Mouse (Mus musculus) olfactory bulb, adult 2 months (tissue): ENCODE measurements around the gene Plbd1. TPM values are rescaled to one million over a fixed set of nuclear protein-coding genes. Genes with fewer than 3 reads are reported as not detected.

Experiments
- H3K27ac ChIP-seq: fragments of 200-500 bp; 2 replicates; pipeline ENCODE4 v1.5.1; 2012; ENCODE audit warnings: low read depth, low read length; ENCODE audit not compliant: insufficient read depth
- H3K4me1 ChIP-seq: fragments of 200-500 bp; 2 replicates; pipeline ENCODE4 v1.6.1; 2012; ENCODE audit warnings: low read length; ENCODE audit not compliant: control insufficient read depth, insufficient read depth
- H3K4me3 ChIP-seq: fragments of 200-500 bp; 2 replicates; pipeline ENCODE4 v1.5.1; 2012; ENCODE audit warnings: mild to moderate bottlenecking, low read depth, low read length, moderate library complexity; ENCODE audit not compliant: insufficient read depth
- CTCF ChIP-seq: fragments of 200-500 bp; IDR thresholded peaks from 2 replicates; pipeline ENCODE4 v1.5.1; 2012; ENCODE audit warnings: low read depth, mild to moderate bottlenecking, low read length, moderate library complexity; ENCODE audit not compliant: insufficient read depth
- POLR2A ChIP-seq: fragments of 200-500 bp; IDR thresholded peaks from 2 replicates; pipeline ENCODE4 v1.6.1; 2012; ENCODE audit warnings: mild to moderate bottlenecking, low read depth, low read length, moderate library complexity; ENCODE audit not compliant: insufficient read depth
- WGBS: fragments of 180-500 bp; shearing (Covaris S2); methylation state at CpG from one replicate; pipeline ENCODE4 v1.1.7; 2018; 5-methylcytosine and 5-hydroxymethylcytosine counted together
- polyA plus RNA-seq: library from polyadenylated mRNA; stranded (reverse); fragments of >200 nt; gene quantifications from 2 replicates; pipeline ENCODE4 v1.2.4, GENCODE M21; 2012; ENCODE audit warnings: low replicate concordance; ENCODE audit not compliant: missing spikeins, insufficient read depth, insufficient read length

Gene Plbd1
- polyA plus RNA-seq, 1 experiment: not detected

DNA sequence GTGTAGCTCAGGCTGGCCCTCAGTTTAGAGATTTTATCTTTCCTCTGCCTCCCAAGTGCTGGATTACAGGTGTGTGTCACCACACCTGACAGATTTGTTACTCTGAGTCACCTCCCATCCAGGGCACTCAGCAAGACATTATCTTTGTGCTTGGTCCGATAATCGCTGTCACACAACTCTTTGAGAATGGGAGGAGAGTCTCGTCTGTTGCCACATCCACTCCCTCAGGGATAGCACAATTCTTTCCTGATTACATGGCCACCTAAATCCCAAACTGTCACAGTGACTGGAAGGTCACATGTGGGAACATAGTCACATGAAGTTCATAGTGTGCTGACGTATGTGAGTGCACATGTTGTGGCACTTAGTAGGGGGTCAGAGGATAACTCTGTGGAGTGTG, 3.4 kb downstream of the Plbd1 start:
- H3K27ac ChIP-seq: no peak overlapping the region
- peaks cover 8% of the 10 kb centered on the region for H3K4me1 ChIP-seq
- WGBS: 94% methylated on average over 4 of the region's 4 CpGs
- H3K4me3 ChIP-seq: no peak overlapping the region
- TF ChIP-seq CTCF: no peak
- TF ChIP-seq POLR2A: no peak

DNA sequence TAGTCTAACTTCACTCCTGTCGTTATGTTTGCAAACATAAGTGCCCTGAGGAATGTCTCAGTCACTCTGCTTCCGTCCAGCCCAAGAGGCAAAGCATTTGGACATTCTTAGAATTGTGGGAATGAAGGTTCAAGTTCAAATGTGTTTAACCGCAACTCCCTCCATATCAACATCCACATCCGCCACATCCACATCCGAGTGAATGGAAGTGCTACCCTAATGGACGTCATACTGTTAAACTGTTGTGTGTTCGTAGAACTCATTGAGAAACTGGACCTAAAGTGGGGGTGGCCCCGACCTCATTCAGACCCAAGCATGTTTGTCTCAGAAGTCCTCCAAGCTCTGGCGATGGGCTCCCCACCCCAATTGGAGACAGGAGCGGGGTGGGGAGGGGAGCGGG, 5.9 kb downstream of the Plbd1 start:
- Histone ChIP-seq H3K4me1 (no peaks in the 10 kb centered on the region), H3K27ac (no peak overlapping the region), H3K4me3 (no peak overlapping the region)
- TF ChIP-seq POLR2A (no peak), CTCF (no peak)
- WGBS: 75% methylated on average over 11 of the region's 11 CpGs

DNA sequence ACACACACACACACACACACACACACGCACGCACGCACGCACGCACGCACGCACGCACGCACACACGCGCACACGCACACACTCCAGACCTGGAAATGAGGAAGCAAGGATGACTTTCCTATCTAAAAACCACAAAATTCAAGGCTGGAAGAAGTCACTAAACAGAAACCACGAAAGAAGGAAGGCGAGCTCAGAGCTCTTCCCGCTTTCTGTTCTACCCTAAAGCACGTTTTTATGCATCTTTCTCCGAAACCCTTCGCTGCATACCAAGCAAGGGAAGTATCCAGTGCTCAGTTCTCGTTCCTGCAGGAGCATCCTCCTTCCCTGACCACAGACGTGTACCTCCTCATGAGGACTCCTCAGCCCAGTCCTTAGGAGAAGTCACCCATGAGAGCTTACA, 7.3 kb downstream of the Plbd1 start:
- TF ChIP-seq POLR2A (no peak), CTCF (no peak)
- 96% methylated on average over 20 of the region's 20 CpGs for WGBS
- H3K4me1 ChIP-seq: no peaks in the 10 kb centered on the region
- no peak overlapping the region for H3K4me3 ChIP-seq
- H3K27ac ChIP-seq: no peak overlapping the region

DNA sequence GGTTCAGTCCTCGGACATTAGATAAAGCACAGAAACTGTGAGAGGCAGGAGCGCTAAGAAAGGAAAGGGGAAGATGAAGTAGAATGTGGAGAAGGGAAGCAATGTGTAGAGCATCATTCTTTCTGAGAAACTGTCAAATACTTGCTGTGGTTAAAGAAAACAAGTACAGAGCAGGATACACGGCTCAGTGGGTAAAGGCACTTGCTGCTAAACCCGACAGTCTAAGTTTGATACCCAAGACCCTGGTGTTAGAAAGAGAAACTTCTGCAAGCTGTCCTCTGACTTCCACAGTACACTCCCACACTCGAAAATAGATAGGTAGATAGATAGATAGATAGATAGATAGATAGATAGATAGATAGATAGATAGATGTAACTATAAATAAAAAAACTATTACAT, 8.4 kb downstream of the Plbd1 start:
- TF ChIP-seq CTCF: no peak
- no peak for TF ChIP-seq POLR2A
- 74% methylated on average over 5 of the region's 5 CpGs for WGBS

DNA sequence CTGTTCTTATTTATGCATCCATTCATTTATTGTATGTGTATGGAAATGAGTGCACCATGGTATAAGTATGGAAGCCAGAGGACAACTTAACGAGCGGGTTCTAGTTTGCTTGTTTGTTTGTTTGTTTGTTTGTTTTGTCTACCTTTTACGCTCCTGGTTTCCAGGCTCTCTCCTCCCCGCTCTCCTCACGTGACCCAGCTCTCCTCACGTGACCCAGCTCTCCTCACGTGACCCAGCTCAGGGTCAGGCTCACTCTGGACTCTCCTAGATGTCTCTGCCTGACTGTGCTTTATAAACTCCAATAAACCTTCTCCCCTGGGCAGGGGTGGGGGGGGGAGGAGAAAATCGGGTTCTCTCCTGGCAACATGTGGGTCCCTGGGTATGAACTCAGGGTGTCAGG, 11.1 kb downstream of the Plbd1 start:
- H3K27ac ChIP-seq: no peak overlapping the region
- TF ChIP-seq CTCF: no peak
- no peak for TF ChIP-seq POLR2A
- 85% methylated on average over 8 of the region's 8 CpGs for WGBS
- H3K4me1 ChIP-seq: peaks cover 5% of the 10 kb centered on the region
- no peak overlapping the region for H3K4me3 ChIP-seq

More for the DNA sequence above, 8.4 kb downstream of the Plbd1 start:
- no peaks in the 10 kb centered on the region for H3K4me1 ChIP-seq
- H3K4me3 ChIP-seq: no peak overlapping the region
- no peak overlapping the region for H3K27ac ChIP-seq

DNA sequence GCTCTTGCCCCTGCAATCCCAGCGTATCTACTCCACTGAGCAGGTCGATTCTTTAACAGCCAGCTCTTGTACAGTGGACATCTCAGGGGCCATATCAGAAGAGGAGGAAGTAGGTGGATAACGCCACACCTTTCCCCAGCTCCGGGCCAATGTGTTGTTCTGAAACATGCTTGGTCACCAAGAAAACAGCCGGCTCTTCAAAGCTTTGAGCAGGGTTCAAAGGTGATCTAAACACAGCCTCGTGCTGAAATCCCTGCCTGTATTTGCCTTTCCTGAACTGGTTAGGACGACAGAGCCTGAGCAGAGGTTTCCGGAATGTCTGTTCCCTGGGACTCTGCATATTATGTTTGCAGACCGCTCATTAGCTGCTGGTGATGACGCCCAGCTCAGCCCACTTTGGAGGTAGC, 14.3 kb downstream of the Plbd1 start:
- no peak overlapping the region for H3K4me3 ChIP-seq
- H3K27ac ChIP-seq: no peak overlapping the region
- H3K4me1 ChIP-seq: peaks cover 5% of the 10 kb centered on the region
- TF ChIP-seq CTCF (no peak), POLR2A (no peak)
- WGBS: 83% methylated on average over 10 of the region's 10 CpGs

DNA sequence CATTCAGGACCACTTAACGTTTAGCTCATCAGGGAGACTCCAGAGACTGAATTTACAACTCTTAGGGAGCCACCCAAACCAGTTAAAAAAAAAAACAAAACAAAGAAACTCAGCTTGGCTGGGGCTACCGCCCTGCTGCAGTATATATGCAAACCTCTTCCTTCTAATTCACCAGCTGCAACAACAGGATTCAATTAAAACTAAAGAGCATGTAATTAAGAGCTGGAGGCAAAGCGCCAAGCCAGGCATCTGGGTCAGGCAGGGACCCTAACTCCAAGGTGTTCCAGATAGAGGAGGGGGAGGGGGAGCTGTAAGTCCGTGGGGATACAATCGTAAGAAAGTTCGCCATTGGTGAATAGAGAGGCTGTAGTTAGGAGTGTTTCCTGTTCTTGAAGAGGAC, 15.5 kb downstream of the Plbd1 start:
- H3K27ac ChIP-seq: no peak overlapping the region
- TF ChIP-seq CTCF (no peak), POLR2A (no peak)
- 14% methylated on average over 6 of the region's 6 CpGs for WGBS
- no peak overlapping the region for H3K4me3 ChIP-seq
- H3K4me1 ChIP-seq: peaks cover 5% of the 10 kb centered on the region

DNA sequence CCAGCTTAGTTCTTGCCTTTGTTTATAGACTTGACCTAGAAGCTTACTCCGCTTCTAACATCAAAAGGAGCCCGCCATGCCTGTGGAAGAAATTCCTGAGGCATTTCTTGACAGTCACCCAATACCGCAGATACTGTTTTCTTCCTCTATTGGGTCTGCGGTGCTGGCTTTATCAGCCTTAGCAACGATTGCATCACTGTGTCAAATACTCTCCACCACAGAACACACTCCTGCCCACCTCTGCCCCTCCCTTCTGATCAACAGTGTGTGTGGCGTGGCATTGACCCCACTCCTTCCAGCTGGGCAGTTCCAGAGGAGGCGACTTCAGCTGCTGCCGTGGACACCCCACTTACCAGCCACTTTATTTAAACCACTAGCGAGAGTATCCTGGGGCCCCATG, 16.0 kb downstream of the Plbd1 start:
- H3K4me3 ChIP-seq: no peak overlapping the region
- no peak overlapping the region for H3K27ac ChIP-seq
- peaks cover 5% of the 10 kb centered on the region for H3K4me1 ChIP-seq
- TF ChIP-seq POLR2A (no peak), CTCF (no peak)
- 31% methylated on average over 9 of the region's 9 CpGs for WGBS

DNA sequence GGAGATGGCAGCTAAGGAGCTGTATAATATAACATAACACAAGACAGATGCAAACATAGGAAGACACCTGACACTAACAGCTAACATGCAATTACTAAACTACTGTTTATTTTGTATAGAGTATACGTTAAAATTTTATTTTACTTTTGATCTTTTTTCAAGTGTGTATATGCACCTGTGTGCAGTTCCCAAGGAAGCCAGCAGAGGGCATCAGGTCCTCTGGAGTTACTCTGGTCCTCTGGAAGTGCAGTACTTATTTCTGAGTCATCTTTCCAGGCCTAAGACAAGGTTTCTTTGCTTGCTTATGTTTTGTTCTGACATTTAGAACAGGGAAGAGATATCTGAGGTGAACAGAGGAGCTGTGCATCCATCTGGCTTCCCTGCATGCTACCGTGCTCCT, 17.6 kb downstream of the Plbd1 start:
- Histone ChIP-seq H3K4me3 (no peak overlapping the region), H3K4me1 (peaks cover 5% of the 10 kb centered on the region), H3K27ac (no peak overlapping the region)
- WGBS: 91% methylated on average over 2 of the region's 2 CpGs
- TF ChIP-seq CTCF: no peak
- no peak for TF ChIP-seq POLR2A

DNA sequence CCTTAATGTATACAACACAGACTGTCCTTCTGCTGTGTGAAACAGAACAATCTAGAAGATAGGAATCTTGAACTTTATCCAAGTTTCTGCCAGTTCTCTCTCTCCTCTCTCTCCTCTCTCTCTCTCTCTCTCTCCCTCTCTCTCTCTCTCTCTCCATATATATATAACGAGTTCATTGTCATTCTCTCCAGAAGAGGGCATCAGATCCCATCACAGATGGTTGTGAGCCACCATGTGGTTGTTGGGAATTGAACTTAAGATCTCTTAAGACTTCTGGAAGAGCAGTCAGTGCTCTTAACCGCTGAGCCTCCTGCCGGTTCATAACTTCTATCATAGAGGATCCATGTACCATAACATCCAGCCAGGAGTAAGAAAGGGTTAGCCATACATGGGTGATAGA, 26.7 kb downstream of the Plbd1 start:
- WGBS: 72% methylated on average over 3 of the region's 3 CpGs
- no peak for TF ChIP-seq CTCF
- TF ChIP-seq POLR2A: no peak
- Histone ChIP-seq H3K4me3 (no peak overlapping the region), H3K27ac (no peak overlapping the region), H3K4me1 (no peaks in the 10 kb centered on the region)
